Mouse (Mus musculus): ENCODE data around the gene Plekhg1.

Plekhg1 gene

GRCm38 (mm10) chr10:3830618-3831017 is 90.5 kb downstream of the Plekhg1 start:
- no peak for DNase-seq (ENCODE audit: low spot score)

GRCm38 (mm10) chr10:3831597-3832351 is 91.6 kb downstream of the Plekhg1 start:
- DNase-seq (ENCODE audit: low spot score): no peak

GRCm38 (mm10) chr10:3834060-3834459 is 93.9 kb downstream of the Plekhg1 start:
- no peak for DNase-seq (ENCODE audit: low spot score)

GRCm38 (mm10) chr10:3834678-3835077 is 94.5 kb downstream of the Plekhg1 start:
- no peak for DNase-seq (ENCODE audit: low spot score)

- DNase-seq (ENCODE audit: low spot score): no peak
Observed at GRCm38 (mm10) chr10:3835616-3836015, 95.5 kb downstream of the Plekhg1 start.

- no peak for DNase-seq (ENCODE audit: low spot score)
Observed at GRCm38 (mm10) chr10:3839748-3840432, 99.7 kb downstream of the Plekhg1 start.

GRCm38 (mm10) chr10:3844430-3844829 is 104.3 kb downstream of the Plekhg1 start:
- DNase-seq (ENCODE audit: low spot score): no peak

- DNase-seq (ENCODE audit: low spot score): no peak
Observed at GRCm38 (mm10) chr10:3847021-3847420, 106.9 kb downstream of the Plekhg1 start.

GRCm38 (mm10) chr10:3851461-3851860 is 111.3 kb downstream of the Plekhg1 start:
- DNase-seq (ENCODE audit: low spot score): no peak

GRCm38 (mm10) chr10:3852733-3853132 is 112.6 kb downstream of the Plekhg1 start:
- no peak for DNase-seq (ENCODE audit: low spot score)

GRCm38 (mm10) chr10:3857912-3858311 is 117.7 kb downstream of the Plekhg1 start:
- no peak for DNase-seq (ENCODE audit: low spot score)

GRCm38 (mm10) chr10:3858437-3858836 is 118.3 kb downstream of the Plekhg1 start:
- DNase-seq (ENCODE audit: low spot score): peak; percentile 72

- DNase-seq (ENCODE audit: low spot score): no peak
Observed at GRCm38 (mm10) chr10:3858961-3859714, 119.0 kb downstream of the Plekhg1 start.

- DNase-seq (ENCODE audit: low spot score): peak; percentile 64
Observed at GRCm38 (mm10) chr10:3863411-3864195, 123.4 kb downstream of the Plekhg1 start.

- DNase-seq (ENCODE audit: low spot score): no peak
Observed at GRCm38 (mm10) chr10:3864196-3864540, 124.0 kb downstream of the Plekhg1 start.

GRCm38 (mm10) chr10:3867298-3867697 is 127.1 kb downstream of the Plekhg1 start:
- DNase-seq (ENCODE audit: low spot score): no peak

GRCm38 (mm10) chr10:3870828-3871227 is 130.7 kb downstream of the Plekhg1 start:
- DNase-seq (ENCODE audit: low spot score): no peak

- no peak for DNase-seq (ENCODE audit: low spot score)
Observed at GRCm38 (mm10) chr10:3873467-3873866, 133.3 kb downstream of the Plekhg1 start.

- no peak for DNase-seq (ENCODE audit: low spot score)
Observed at GRCm38 (mm10) chr10:3877852-3878535, 137.8 kb downstream of the Plekhg1 start.

- DNase-seq (ENCODE audit: low spot score): no peak
Observed at GRCm38 (mm10) chr10:3881179-3881578, 141.0 kb downstream of the Plekhg1 start.

GRCm38 (mm10) chr10:3888510-3888909 is 148.3 kb downstream of the Plekhg1 start:
- DNase-seq (ENCODE audit: low spot score): no peak
